Mouse (Mus musculus): Measurements from ENCODE around the gene Fthl17e. TPM values are rescaled to one million over a fixed set of nuclear protein-coding genes. Genes with fewer than 3 reads are reported as not detected.
"Not testable (repeated sequence)": the region's sequence is repeated elsewhere in the genome, so short reads cannot be mapped to it uniquely, and the experiment has no call there.

Fthl17e gene
- total RNA-seq (2021): not detected
- long read RNA-seq, experiment 1: 0 reads
- long read RNA-seq, experiment 2: 0 reads

GRCm38 (mm10) chrX:9033193-9033592, at the start of gene Fthl17e:
Fthl17e (plus strand) TSS chrX:9033493.
- intact Hi-C loops (cut with DNase I); DNase-seq (ENCODE audit: low spot score in 2 of 2): not testable (repeated sequence)

GRCm38 (mm10) chrX:8986655-8987054, 46.6 kb upstream of the Fthl17e start, which contains the start of gene Fthl17d:
Fthl17d (minus strand) TSS chrX:8986755.
- intact Hi-C loops (cut with DNase I); DNase-seq (ENCODE audit: low spot score in 2 of 2): not testable (repeated sequence)

- intact Hi-C loops (cut with DNase I): no loop called here
Measured at GRCm38 (mm10) chrX:9016079-9016478, 17.2 kb upstream of the Fthl17e start.

GRCm38 (mm10) chrX:9019481-9019880, 13.8 kb upstream of the Fthl17e start:
- no peak for DNase-seq (ENCODE audit: low spot score in 2 of 2)
- intact Hi-C loops (cut with DNase I): no loop called here

More at GRCm38 (mm10) chrX:9016079-9016478, 17.2 kb upstream of the Fthl17e start:
- no peak for DNase-seq (ENCODE audit: low spot score in 2 of 2)

GRCm38 (mm10) chrX:9041611-9042010, 8.3 kb downstream of the Fthl17e start:
- DNase-seq (ENCODE audit: low spot score in 2 of 2): peak in 1 of 2 experiments; percentile 11
- intact Hi-C loops (cut with DNase I): not testable (repeated sequence)

GRCm38 (mm10) chrX:9060952-9061351, 27.7 kb downstream of the Fthl17e start:
- intact Hi-C loops (cut with DNase I): not testable (repeated sequence)
- DNase-seq (ENCODE audit: low spot score in 2 of 2): peak; percentile 80 to 96

- DNase-seq (ENCODE audit: low spot score in 2 of 2): no peak
- intact Hi-C loops (cut with DNase I): no loop called here
Measured at GRCm38 (mm10) chrX:9062101-9062500, 28.8 kb downstream of the Fthl17e start.

- DNase-seq (ENCODE audit: low spot score in 2 of 2); intact Hi-C loops (cut with DNase I): not testable (repeated sequence)
Measured at GRCm38 (mm10) chrX:9062715-9063114, 29.4 kb downstream of the Fthl17e start, which contains the start of gene Fthl17f. Fthl17f (plus strand) TSS chrX:9063015.

GRCm38 (mm10) chrX:9077699-9078098, 44.4 kb downstream of the Fthl17e start:
- DNase-seq (ENCODE audit: low spot score in 2 of 2): peak; percentile 33 to 91
- intact Hi-C loops (cut with DNase I): not testable (repeated sequence)

Other genes with a start within 250 kb of the Fthl17e start
- not detected for gene Ssxb5, start 229.8 kb upstream of the Fthl17e start, total RNA-seq (2021)
- gene Gm6592, start 189.5 kb upstream of the Fthl17e start, total RNA-seq (2021): not detected
- gene Gm5751, start 159.2 kb upstream of the Fthl17e start, total RNA-seq (2021): not detected
- 10 to 100 TPM; 22.5 to 27.8 TPM for gene B630019K06Rik, start 141.1 kb upstream of the Fthl17e start, total RNA-seq (2021)
- not detected for gene Fthl17b, start 70.5 kb upstream of the Fthl17e start, total RNA-seq (2021)
- gene Fthl17c, start 56.9 kb upstream of the Fthl17e start, total RNA-seq (2021): not detected
- not detected for gene Fthl17d, start 46.7 kb upstream of the Fthl17e start, total RNA-seq (2021)
- gene Fthl17f, start 29.5 kb downstream of the Fthl17e start, total RNA-seq (2021): not detected
- not detected for gene 4930402K13Rik, start 71.1 kb downstream of the Fthl17e start, total RNA-seq (2021)
- 1 to 10 TPM; 4.7 to 5.5 TPM for gene Lancl3, start 166.4 kb downstream of the Fthl17e start, total RNA-seq (2021)
- gene Gm14862, start 223.4 kb downstream of the Fthl17e start, total RNA-seq (2021): not detected
- gene Xk, start 239.3 kb downstream of the Fthl17e start, total RNA-seq (2021): 10 to 100 TPM; 12.1 to 12.6 TPM